Mouse (Mus musculus) thymus, postnatal 4 days (tissue): ENCODE data around the gene Tspan1.

Experiments used
- DNase-seq: peaks from one replicate; pipeline ENCODE4 v3.0.0; 2021

Tspan1 gene

DNA sequence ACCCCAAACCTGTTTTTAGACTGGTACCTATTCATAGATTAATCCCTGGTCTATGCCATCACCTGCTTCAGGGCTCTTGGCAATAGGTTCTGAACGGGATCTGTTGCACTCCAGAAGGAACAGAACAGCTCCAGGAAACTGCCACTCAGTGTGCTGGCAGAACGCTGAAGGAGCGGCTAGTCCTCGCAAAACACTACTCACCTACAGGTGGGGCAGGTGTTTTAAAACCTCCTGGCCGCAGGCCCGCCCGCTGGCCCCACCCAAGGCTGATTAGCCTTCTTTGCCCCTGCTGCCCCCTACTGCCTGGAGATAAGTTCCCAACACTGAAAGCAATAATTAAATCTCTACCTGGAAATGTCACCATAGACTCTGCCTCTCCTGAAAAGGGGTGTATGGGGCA, at the start of gene Tspan1:
Gene Tspan1, minus strand, starts transcription at position 198 of the 400 bp plus-strand sequence.
- DNase-seq: peak; percentile 50

GRCm38 (mm10) chr4:116217046-116217445, 49.6 kb upstream of the Tspan1 start:
- no peak for DNase-seq

- DNase-seq: no peak
Observed at GRCm38 (mm10) chr4:116215895-116216605, 48.6 kb upstream of the Tspan1 start.

DNA sequence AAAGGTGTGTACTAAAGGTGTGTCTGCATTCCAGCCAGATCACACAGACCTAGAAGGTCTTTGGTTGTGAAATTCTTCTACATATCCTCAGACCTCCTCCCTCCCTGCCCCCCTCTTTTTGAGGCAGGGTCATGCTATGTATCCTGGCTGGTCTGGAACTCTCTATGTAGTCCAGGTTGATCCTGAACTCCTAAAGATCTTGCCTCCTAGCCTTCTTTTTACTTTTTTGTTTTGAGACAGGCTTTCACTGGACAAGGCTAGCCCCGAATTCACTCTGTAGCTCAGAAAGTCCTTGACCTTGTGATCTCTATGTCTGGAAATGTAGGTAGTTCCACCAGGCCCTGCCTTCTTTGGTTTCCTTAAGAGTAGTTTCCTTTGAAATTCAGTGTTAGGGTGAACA, 41.5 kb upstream of the Tspan1 start:
- no peak for DNase-seq

DNA sequence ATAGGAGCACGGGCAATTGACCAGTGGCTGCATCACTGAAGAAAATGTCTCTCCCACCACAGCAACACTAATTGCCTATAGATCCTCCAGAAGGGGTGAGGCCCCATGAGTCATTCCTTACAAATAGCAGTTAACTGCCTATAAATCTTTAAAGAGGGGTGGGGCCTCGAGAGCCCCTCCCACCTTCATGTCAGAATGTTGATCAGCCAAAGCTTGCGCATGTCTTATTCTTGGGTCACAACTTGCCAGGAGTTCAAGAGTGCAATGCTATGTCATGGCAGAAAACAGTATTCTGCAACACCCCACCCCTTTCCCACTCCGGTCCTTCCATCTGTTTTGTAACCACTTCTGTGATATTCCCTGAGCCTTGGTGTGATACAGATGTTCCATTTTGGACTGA, 39.1 kb upstream of the Tspan1 start:
- no peak for DNase-seq

DNA sequence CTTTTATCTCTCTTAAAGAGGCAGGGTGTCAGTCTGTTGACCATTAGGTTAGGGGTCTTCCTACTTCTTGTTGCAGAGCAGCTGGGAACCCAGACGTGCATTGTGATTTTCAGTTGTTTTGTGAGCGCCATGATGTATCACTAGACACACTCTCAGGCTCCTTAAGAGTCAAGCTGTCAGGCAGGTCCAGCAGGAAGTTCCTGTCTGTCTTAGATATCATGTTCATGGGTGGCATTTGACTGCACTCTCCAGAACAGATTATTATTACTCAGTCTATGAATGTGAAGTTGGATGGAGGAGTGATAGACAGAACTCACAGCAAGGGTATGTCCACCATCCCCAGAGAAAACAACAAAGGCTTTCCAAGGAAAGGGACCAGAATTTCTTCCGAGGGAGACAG, 37.0 kb upstream of the Tspan1 start:
- no peak for DNase-seq

- DNase-seq: peak; percentile 55
Observed at GRCm38 (mm10) chr4:116198422-116198821, 31.0 kb upstream of the Tspan1 start.

GRCm38 (mm10) chr4:116193583-116194383, 26.4 kb upstream of the Tspan1 start:
- DNase-seq: no peak

- peak; percentile 19 for DNase-seq
Observed at GRCm38 (mm10) chr4:116192286-116192835, 25.0 kb upstream of the Tspan1 start.

- DNase-seq: no peak
Observed at GRCm38 (mm10) chr4:116185083-116185482, 17.7 kb upstream of the Tspan1 start.

DNA sequence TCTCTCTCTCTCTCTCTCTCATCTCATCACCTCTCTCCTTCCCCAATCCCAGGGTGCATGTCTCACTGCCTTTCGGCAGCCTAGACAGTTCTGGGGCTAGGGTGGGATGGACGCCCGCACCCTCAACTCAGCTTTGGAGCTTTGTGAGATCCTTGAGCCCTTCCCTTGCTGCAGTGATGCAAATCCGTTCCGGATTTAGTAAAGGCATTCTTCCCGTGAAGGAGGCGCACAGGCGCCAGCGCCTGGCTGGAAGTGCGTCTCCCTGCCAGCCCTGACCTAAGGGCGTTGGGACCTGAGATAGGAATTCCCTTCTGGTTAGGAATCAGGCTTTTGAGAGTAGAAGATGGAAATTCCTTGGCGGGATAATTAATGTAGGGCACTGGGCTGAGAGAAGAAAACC, 15.3 kb upstream of the Tspan1 start:
- no peak for DNase-seq

GRCm38 (mm10) chr4:116182079-116182478, 14.7 kb upstream of the Tspan1 start:
- no peak for DNase-seq

GRCm38 (mm10) chr4:116177140-116177539, 9.7 kb upstream of the Tspan1 start:
- no peak for DNase-seq

- peak; percentile 64 for DNase-seq
Observed at GRCm38 (mm10) chr4:116176543-116176988, 9.2 kb upstream of the Tspan1 start.

GRCm38 (mm10) chr4:116175711-116176542, 8.5 kb upstream of the Tspan1 start:
- no peak for DNase-seq

DNA sequence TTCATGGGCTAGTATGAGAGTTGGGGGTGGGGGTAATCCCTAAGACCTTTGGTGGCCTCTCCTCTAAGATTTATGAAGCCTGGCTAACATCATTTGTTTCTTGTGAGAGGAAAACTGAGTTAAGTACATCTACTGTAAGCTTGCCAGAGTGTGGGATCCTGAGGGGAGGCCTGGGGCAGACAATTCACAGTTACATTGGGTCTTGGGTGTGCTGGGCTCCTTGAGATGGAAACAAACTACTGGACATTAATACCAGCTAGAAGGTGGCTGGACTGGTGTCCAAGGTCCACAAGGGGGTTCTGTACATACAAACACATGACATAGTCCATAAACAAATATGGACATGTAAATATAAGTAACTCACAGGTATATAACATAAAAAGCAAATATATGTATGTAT, 7.7 kb upstream of the Tspan1 start:
- no peak for DNase-seq

DNA sequence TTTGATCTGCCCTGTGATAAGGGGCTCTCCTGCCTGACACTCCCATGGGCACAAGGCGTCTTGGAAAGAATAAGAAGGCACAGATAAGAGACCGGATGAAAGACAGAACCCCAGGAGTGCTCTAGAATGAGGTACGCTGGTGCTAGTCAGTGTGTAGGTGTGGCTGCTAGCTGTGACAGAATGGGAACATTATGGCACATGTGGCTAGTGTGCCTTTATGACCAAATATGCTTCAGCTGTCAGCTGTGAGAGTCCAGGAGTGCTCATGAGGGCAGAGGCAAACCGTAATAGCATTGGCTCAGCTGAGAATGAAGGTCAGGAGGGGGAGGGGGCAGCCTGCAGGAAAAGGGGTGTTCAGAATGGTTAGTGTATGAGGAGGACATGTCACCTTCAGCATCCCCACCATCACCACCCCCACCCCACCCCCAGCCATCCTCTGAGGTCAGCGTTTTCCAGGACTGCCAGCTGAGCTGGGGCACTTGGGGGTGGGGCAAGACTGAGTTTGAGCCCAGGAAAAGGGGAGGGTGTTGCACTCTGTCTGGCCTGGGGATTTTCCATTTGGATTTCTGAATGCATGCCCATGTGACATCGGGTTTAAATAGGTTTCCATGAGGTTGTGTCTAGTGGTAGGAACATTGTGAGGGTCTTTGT, 7.2 kb upstream of the Tspan1 start:
- no peak for DNase-seq

GRCm38 (mm10) chr4:116173752-116174151, 6.4 kb upstream of the Tspan1 start:
- no peak for DNase-seq

- DNase-seq: no peak
Observed at GRCm38 (mm10) chr4:116173072-116173471, 5.7 kb upstream of the Tspan1 start, which contains the start of the genes 1700042G07Rik and Gm49337. 1700042G07Rik (plus strand) TSS chr4:116173372. Gm49337 (plus strand) TSS chr4:116173384.

GRCm38 (mm10) chr4:116169353-116169672, 1.9 kb upstream of the Tspan1 start:
- DNase-seq: no peak

DNA sequence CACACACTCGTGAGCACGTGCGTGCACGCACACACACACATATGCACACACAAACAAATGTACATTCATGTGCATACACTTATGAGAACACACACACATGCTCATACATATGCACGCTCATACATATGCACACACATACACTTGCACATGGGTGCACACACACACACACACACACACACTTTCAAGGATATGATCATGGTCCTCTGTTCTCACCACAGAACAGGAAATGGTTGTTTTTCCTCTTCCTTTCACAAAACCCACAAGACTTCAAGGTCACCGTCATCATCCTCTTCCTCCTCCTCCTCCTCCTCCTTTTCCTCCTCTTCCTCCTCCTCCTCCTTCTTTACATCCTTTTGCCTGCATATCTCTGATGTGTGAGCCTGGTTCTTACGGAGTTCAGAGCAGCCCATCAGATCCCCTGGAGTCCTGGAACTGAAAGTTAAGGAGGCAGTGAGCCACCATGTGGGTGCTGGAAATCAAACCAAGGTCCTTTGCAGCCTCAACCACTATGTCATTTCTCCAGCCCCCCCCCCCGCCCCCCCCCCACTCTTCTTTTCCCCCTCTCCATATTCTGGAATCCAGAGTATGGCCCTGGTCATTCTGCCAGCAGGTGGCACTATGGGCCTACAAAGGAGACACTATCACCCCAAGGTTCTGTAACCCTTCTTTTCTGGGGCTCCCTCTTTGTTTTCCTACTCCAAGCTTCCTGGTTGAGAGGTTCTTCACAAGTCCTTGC, 1.4 kb upstream of the Tspan1 start:
- DNase-seq: peak; percentile 89
